Mouse (Mus musculus): ENCODE data around the gene Cnga2. TPM values are rescaled to one million over a fixed set of nuclear protein-coding genes. Genes with fewer than 3 reads are reported as not detected.
A peak's percentile ranks its signal among the peaks of the same experiment; 100 is the strongest.
"Not testable (repeated sequence)": the region's sequence is repeated elsewhere in the genome, so short reads cannot be mapped to it uniquely, and the experiment has no call there.

Gene Cnga2
- polyA plus RNA-seq, 1 experiment from 2014 or later: 0.04 TPM

DNA sequence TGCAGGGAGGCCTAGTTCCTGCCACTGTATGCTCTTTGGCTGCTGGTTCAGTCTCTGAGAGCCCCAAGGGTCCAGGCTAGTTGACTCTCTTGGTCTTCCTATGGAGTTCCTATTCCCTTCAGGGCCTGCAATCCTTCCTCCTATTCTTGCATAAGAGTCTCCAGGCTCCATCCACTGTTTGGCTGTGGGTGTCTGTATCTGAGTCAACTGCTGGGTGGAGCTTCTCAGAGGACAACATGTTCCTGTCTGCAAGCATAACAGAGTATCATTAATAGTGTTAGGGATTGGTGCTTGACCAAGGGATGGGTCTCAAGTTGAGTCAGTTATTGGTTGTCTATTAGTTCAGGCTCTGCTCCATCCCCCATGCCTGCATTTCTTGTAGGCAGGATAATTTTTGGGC is 14.0 kb upstream of the Cnga2 start:
- ATAC-seq; H3K36me3 ChIP-seq (ENCODE audit: control insufficient read depth, insufficient read depth, low read length); H3K4me1 ChIP-seq (ENCODE audit: control insufficient read depth, insufficient read depth, low read length); H3K27me3 ChIP-seq (replicated peaks; ENCODE audit: control insufficient read depth, insufficient read depth, low read length); H3K9ac ChIP-seq (ENCODE audit: low read depth, low read length); H3K4me3 ChIP-seq (ENCODE audit: low read length); H3K27ac ChIP-seq (ENCODE audit: low read length); H3K9me3 ChIP-seq (ENCODE audit: control insufficient read depth, low read length); H3K4me2 ChIP-seq (ENCODE audit: low read depth, low read length): not testable (repeated sequence)

GRCm38 (mm10) chrX:71980443-71980842 is 11.2 kb upstream of the Cnga2 start:
- H3K4me3 ChIP-seq (ENCODE audit: low read length): no peak overlapping the region
- H3K9ac ChIP-seq (ENCODE audit: low read depth, low read length): no peak overlapping the region
- H3K4me2 ChIP-seq (ENCODE audit: low read depth, low read length): no peak overlapping the region
- 58% methylated on average over 3 of the region's 3 CpGs for WGBS
- H3K9me3 ChIP-seq (ENCODE audit: control insufficient read depth, low read length): no peaks in the 10 kb centered on the region
- H3K27ac ChIP-seq (ENCODE audit: low read length): no peak overlapping the region
- H3K36me3 ChIP-seq (ENCODE audit: control insufficient read depth, insufficient read depth, low read length): no peaks in the 10 kb centered on the region
- ATAC-seq: no peak
- H3K4me1 ChIP-seq (ENCODE audit: control insufficient read depth, insufficient read depth, low read length): no peaks in the 10 kb centered on the region
- H3K27me3 ChIP-seq (replicated peaks; ENCODE audit: control insufficient read depth, insufficient read depth, low read length): no peaks in the 10 kb centered on the region

GRCm38 (mm10) chrX:71981322-71981721 is 10.3 kb upstream of the Cnga2 start:
- no peak for ATAC-seq
- H3K4me1 ChIP-seq (ENCODE audit: control insufficient read depth, insufficient read depth, low read length): no peaks in the 10 kb centered on the region
- H3K36me3 ChIP-seq (ENCODE audit: control insufficient read depth, insufficient read depth, low read length): no peaks in the 10 kb centered on the region
- H3K9me3 ChIP-seq (ENCODE audit: control insufficient read depth, low read length): no peaks in the 10 kb centered on the region
- 58% methylated on average over 2 of the region's 2 CpGs for WGBS
- no peak overlapping the region for H3K4me3 ChIP-seq (ENCODE audit: low read length)
- H3K27me3 ChIP-seq (replicated peaks; ENCODE audit: control insufficient read depth, insufficient read depth, low read length): no peaks in the 10 kb centered on the region
- no peak overlapping the region for H3K4me2 ChIP-seq (ENCODE audit: low read depth, low read length)
- no peak overlapping the region for H3K27ac ChIP-seq (ENCODE audit: low read length)
- no peak overlapping the region for H3K9ac ChIP-seq (ENCODE audit: low read depth, low read length)

DNA sequence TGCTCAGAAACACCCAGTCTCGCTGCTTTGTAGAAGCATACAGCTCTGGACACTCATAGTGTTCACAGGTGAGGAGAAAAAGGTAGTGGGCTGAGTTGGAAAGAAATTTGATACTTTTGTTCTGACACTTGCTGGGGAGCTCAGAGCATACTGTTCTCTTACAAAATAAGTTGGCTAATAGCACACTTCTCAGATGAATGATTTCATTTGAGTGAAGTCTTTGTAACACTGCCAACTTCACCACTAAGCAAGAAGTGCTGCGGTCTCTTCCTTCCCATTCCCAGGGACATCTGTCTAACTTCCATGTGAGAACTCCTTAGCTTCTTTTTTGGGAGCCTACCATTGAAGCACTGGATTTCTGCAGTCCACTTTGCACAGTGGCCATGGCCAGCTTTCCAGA is 8.4 kb upstream of the Cnga2 start:
- H3K27ac ChIP-seq (ENCODE audit: low read length): no peak overlapping the region
- WGBS: 59% methylated on average over 2 of the region's 2 CpGs
- no peak for ATAC-seq
- no peak overlapping the region for H3K4me3 ChIP-seq (ENCODE audit: low read length)
- no peak overlapping the region for H3K4me2 ChIP-seq (ENCODE audit: low read depth, low read length)
- no peaks in the 10 kb centered on the region for H3K36me3 ChIP-seq (ENCODE audit: control insufficient read depth, insufficient read depth, low read length)
- no peak overlapping the region for H3K9ac ChIP-seq (ENCODE audit: low read depth, low read length)
- H3K27me3 ChIP-seq (replicated peaks; ENCODE audit: control insufficient read depth, insufficient read depth, low read length): no peaks in the 10 kb centered on the region
- H3K4me1 ChIP-seq (ENCODE audit: control insufficient read depth, insufficient read depth, low read length): no peaks in the 10 kb centered on the region
- H3K9me3 ChIP-seq (ENCODE audit: control insufficient read depth, low read length): no peaks in the 10 kb centered on the region

DNA sequence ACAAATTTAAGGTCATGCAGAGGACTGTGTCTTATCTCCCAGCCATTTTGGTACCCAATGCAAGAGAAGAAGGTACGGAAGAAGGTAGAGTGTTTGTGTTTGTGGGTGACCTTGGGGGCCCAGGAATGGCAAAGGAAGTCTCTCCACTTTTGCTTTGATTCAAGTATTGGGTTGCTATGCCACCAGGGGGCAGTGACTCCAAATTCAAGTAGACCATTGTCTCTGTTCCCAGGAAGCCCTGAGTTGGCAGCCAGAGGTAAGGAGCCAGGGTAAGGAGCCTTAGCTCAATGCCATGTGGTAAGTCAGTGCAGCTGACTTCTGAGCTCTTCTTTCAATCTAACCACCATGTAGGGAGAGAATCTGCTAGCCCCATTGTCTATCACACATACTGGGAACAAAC is 7.9 kb upstream of the Cnga2 start:
- no peak overlapping the region for H3K4me3 ChIP-seq (ENCODE audit: low read length)
- ATAC-seq: no peak
- no peaks in the 10 kb centered on the region for H3K27me3 ChIP-seq (replicated peaks; ENCODE audit: control insufficient read depth, insufficient read depth, low read length)
- H3K36me3 ChIP-seq (ENCODE audit: control insufficient read depth, insufficient read depth, low read length): no peaks in the 10 kb centered on the region
- no peak overlapping the region for H3K9ac ChIP-seq (ENCODE audit: low read depth, low read length)
- 75% methylated on average over 1 of the region's 1 CpGs for WGBS
- no peak overlapping the region for H3K27ac ChIP-seq (ENCODE audit: low read length)
- no peak overlapping the region for H3K4me2 ChIP-seq (ENCODE audit: low read depth, low read length)
- no peaks in the 10 kb centered on the region for H3K4me1 ChIP-seq (ENCODE audit: control insufficient read depth, insufficient read depth, low read length)
- H3K9me3 ChIP-seq (ENCODE audit: control insufficient read depth, low read length): no peaks in the 10 kb centered on the region

- Histone ChIP-seq H3K4me2 (ENCODE audit: low read depth, low read length) (no peak overlapping the region), H3K4me3 (ENCODE audit: low read length) (no peak overlapping the region), H3K9ac (ENCODE audit: low read depth, low read length) (no peak overlapping the region), H3K36me3 (ENCODE audit: control insufficient read depth, insufficient read depth, low read length) (no peaks in the 10 kb centered on the region), H3K27me3 (replicated peaks; ENCODE audit: control insufficient read depth, insufficient read depth, low read length) (no peaks in the 10 kb centered on the region), H3K9me3 (ENCODE audit: control insufficient read depth, low read length) (no peaks in the 10 kb centered on the region), H3K27ac (ENCODE audit: low read length) (no peak overlapping the region), H3K4me1 (ENCODE audit: control insufficient read depth, insufficient read depth, low read length) (no peaks in the 10 kb centered on the region)
- 51% methylated on average over 1 of the region's 1 CpGs for WGBS
- no peak for ATAC-seq
Measured at GRCm38 (mm10) chrX:71995972-71996371, 4.3 kb downstream of the Cnga2 start.

DNA sequence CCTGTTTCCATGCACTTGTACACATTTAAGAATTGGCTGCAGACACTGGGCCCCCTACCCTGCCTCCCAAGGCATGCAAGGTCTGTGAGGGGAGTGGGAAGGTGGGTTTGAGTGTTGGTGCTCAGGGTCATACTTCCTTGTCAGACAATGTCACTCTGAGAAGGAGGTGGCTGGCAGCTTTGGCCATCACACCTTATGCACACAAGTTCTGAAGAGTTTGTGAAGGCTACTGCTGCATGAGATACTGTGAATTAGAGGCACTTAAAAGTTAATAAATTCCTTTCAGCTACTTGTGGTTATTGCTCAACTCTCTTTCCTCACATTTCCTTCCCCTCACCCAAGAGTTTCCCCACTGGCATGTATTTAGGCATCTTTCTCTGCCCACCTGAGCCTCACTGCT is 18.3 kb downstream of the Cnga2 start:
- ATAC-seq: no peak
- Histone ChIP-seq H3K27me3 (replicated peaks; ENCODE audit: control insufficient read depth, insufficient read depth, low read length) (no peaks in the 10 kb centered on the region), H3K4me2 (ENCODE audit: low read depth, low read length) (no peak overlapping the region), H3K36me3 (ENCODE audit: control insufficient read depth, insufficient read depth, low read length) (no peaks in the 10 kb centered on the region), H3K9me3 (ENCODE audit: control insufficient read depth, low read length) (no peaks in the 10 kb centered on the region), H3K27ac (ENCODE audit: low read length) (no peak overlapping the region), H3K4me1 (ENCODE audit: control insufficient read depth, insufficient read depth, low read length) (no peaks in the 10 kb centered on the region), H3K9ac (ENCODE audit: low read depth, low read length) (no peak overlapping the region), H3K4me3 (ENCODE audit: low read length) (no peak overlapping the region)

DNA sequence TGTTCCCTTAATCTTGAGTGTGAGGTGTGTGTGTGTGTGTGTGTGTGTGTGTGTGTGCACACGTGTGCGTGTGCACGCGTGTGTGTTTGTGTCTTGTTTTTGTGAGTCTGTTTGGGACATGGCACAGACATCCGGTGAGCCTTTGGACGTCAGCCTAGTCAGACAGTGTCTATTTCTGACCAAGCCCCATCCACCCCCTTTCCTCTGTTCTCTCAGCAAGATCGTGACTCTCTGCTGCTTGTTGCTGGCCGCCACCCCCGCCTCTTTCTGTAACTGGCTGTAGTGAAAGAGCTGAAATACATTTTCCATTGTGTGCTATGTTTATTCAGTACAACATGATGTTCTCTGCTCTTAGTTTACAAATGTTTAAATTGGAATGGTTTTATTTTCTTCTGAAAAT is 20.6 kb downstream of the Cnga2 start:
- H3K9me3 ChIP-seq (ENCODE audit: control insufficient read depth, low read length): no peaks in the 10 kb centered on the region
- ATAC-seq: peak; percentile 38; the same call in 1 of the 2 replicates
- H3K27me3 ChIP-seq (replicated peaks; ENCODE audit: control insufficient read depth, insufficient read depth, low read length): no peaks in the 10 kb centered on the region

DNA sequence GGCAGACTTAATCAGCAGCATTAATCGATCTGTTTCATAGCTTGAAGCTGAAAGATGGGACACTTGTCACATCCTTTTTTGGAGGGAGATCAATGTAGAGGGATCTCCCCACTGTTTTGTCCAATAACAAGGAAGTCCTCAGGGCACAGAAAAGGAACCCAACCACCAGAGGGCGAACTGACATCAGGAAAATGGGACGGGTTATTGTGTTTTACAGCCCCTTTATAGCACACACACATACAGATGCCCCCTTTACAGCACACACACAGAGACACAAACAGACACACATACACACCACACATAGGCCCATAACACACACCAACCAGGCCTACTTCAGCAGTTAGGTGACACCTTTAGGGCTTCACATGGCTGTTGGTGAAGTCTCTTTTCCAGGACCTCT is 21.2 kb downstream of the Cnga2 start:
- no peak for ATAC-seq
- Histone ChIP-seq H3K9me3 (ENCODE audit: control insufficient read depth, low read length) (no peaks in the 10 kb centered on the region), H3K4me3 (ENCODE audit: low read length) (no peak overlapping the region), H3K27ac (ENCODE audit: low read length) (no peak overlapping the region), H3K36me3 (ENCODE audit: control insufficient read depth, insufficient read depth, low read length) (no peaks in the 10 kb centered on the region), H3K27me3 (replicated peaks; ENCODE audit: control insufficient read depth, insufficient read depth, low read length) (no peaks in the 10 kb centered on the region), H3K9ac (ENCODE audit: low read depth, low read length) (no peak overlapping the region), H3K4me1 (ENCODE audit: control insufficient read depth, insufficient read depth, low read length) (no peaks in the 10 kb centered on the region), H3K4me2 (ENCODE audit: low read depth, low read length) (no peak overlapping the region)
- 31% methylated on average over 3 of the region's 3 CpGs for WGBS

More for the DNA sequence above, 20.6 kb downstream of the Cnga2 start:
- H3K4me2 ChIP-seq (ENCODE audit: low read depth, low read length): no peak overlapping the region
- H3K27ac ChIP-seq (ENCODE audit: low read length): no peak overlapping the region
- no peak overlapping the region for H3K9ac ChIP-seq (ENCODE audit: low read depth, low read length)
- no peaks in the 10 kb centered on the region for H3K36me3 ChIP-seq (ENCODE audit: control insufficient read depth, insufficient read depth, low read length)
- no peaks in the 10 kb centered on the region for H3K4me1 ChIP-seq (ENCODE audit: control insufficient read depth, insufficient read depth, low read length)
- H3K4me3 ChIP-seq (ENCODE audit: low read length): no peak overlapping the region
- WGBS: 48% methylated on average over 9 of the region's 9 CpGs

DNA sequence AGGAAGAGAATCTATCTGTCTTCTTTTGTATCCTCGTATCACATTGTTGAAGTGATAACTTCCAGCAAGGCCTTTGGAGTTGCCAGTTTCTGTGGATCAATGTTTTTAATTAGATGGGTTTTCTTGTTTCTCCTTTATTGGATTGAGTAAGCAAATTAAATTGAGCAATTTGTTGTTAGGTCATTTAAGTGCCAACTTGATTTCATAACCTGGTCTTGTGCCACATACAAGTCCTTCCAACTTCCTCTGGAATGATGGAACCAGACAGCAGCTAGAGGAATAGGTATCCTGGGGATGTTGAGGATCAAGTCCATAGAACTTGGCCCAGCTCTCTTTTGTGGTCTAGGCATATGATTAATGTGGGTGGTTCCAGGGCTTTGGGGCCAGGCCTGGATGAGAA is 30.6 kb downstream of the Cnga2 start:
- Histone ChIP-seq H3K36me3 (ENCODE audit: control insufficient read depth, insufficient read depth, low read length) (no peaks in the 10 kb centered on the region), H3K27me3 (replicated peaks; ENCODE audit: control insufficient read depth, insufficient read depth, low read length) (no peaks in the 10 kb centered on the region), H3K9ac (ENCODE audit: low read depth, low read length) (no peak overlapping the region), H3K4me1 (ENCODE audit: control insufficient read depth, insufficient read depth, low read length) (no peaks in the 10 kb centered on the region), H3K4me2 (ENCODE audit: low read depth, low read length) (no peak overlapping the region), H3K27ac (ENCODE audit: low read length) (no peak overlapping the region), H3K9me3 (ENCODE audit: control insufficient read depth, low read length) (no peaks in the 10 kb centered on the region), H3K4me3 (ENCODE audit: low read length) (no peak overlapping the region)
- WGBS: 74% methylated on average over 1 of the region's 1 CpGs
- no peak for ATAC-seq
